Mouse (Mus musculus): ENCODE data around the gene Spryd3.

The Spryd3 gene

GRCm38 (mm10) chr15:102134709-102135108 lies 1.3 kb downstream of the Spryd3 start:
- POLR2A ChIA-PET: no interaction called here
- CTCF ChIA-PET: interaction anchor here in 1 of 4 experiments (1.2 kb wide), 1 partner anchor 27 kb away, joined by 4 read pairs; no protein-coding TSS in a partner anchor

DNA sequence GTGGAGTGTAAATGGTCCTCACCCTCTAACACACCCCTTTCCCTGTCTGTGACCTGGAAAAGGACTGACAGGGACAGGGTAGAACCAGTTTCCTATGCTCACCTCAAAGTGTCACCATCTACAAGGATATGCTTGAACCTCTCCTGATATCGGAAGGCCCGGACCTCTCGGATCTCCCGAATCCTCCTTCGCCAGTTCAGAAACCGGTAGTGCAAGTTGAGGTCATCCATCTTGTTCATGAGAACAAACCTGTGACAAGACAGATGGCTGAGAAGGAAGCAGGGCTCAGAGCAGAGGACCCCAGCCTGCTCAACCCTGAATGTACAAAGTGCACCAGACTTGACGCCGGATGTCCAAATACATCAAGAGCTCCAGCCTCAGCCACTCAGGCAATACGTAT lies 2.7 kb downstream of the Spryd3 start:
- ChIA-PET CTCF (interaction anchor here in 1 of 4 experiments (1.0 kb wide), 1 partner anchor 24 kb away, joined by 3 read pairs; no protein-coding TSS in a partner anchor), POLR2A (interaction anchor here in 1 of 4 experiments (1.5 kb wide), 1 partner anchor 17 kb away, joined by 4 read pairs; the partner anchor contains the start of gene Soat2)

DNA sequence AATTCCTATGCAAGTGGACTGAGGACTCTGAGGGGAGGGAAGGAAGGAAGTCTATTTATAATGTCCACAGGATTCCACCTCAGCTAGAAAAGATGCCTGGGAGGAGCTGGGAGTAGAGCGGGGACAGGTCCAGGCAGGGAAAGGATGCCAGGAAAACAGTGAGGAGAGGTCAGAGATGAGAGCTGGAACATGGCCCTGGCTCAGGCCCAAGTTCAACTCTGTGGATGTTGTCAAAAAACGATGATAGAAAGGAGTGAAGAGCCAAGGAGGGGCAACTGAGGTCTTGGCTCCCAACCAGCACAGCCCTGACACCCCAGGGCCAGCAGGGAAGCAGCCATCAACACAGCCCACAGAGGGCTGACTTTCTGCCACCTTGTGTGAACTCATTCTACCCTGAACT lies 9.7 kb downstream of the Spryd3 start:
- POLR2A ChIA-PET: interaction anchor here in 1 of 4 experiments (1.0 to 1.9 kb wide), 4 partner anchors 9 to 17 kb away, joined by 3 to 9 read pairs (median 4); partner anchors contain the start of gene Spryd3
- CTCF ChIA-PET: interaction anchor here in 2 of 4 experiments (1.5 to 3.2 kb wide), 2 partner anchors 10 to 19 kb away, joined by 4 to 8 read pairs; partner anchors contain the start of gene Spryd3 (in 1 of the 2)

DNA sequence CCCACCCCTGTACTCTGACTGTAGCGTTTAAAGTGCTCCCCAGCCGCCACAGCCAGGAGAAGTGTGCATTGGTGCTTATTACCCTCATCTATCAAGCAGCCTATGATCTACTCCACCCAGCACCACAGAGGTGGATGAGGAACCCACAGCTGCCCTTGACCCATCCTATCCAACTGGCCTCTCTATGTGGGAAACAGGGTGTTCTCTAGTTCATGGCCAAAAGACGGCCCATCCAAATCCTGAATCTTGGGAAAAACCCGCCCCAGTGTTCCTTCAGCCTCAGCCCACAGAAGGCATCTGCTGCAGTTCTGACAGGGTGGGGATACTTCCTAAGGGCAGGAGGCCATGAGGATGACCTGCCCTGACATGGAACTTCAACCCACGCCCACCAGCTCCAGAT lies 15.5 kb downstream of the Spryd3 start:
- ChIA-PET CTCF (interaction anchor here in 3 of 4 experiments (1.1 to 3.5 kb wide), 5 partner anchors 11 to 20 kb away, joined by 3 to 21 read pairs (median 11); partner anchors contain the start of gene Tns2 (in 1 of the 3)), POLR2A (interaction anchor here in 3 of 4 experiments (0.8 to 1.7 kb wide), 6 partner anchors 11 to 41 kb away, joined by 3 to 5 read pairs (median 3); partner anchors contain the start of genes Soat2 (in 1 of the 3) and Spryd3 (in 1 of the 3))

DNA sequence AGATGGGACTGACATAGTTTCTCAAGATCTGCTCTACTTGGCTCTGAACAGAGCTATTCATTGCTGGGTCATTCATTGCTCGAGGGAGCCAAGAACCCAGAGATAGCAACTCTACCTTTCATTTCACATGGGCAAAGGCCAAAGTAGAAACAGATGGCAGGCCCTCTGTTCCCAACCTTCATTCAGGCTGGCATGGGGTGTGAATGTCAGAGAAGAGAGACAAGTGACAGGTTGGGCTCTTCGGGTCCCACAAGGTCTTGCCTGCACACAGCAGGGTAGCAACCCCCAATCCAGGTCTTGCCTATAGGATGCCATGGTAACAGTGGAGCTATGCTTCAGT lies 16.2 kb downstream of the Spryd3 start:
- POLR2A ChIA-PET: interaction anchor here in 3 of 4 experiments (0.5 to 1.6 kb wide), 7 partner anchors 14 to 114 kb away, joined by 3 to 10 read pairs (median 3); partner anchors contain the start of gene Soat2 (in 2 of the 3)
- CTCF ChIA-PET: interaction anchor here (0.6 to 3.5 kb wide), 6 partner anchors 10 to 231 kb away, joined by 3 to 21 read pairs (median 8); partner anchors contain the start of genes Aaas (in 1 of the 4) and Tns2 (in 1 of the 4)

DNA sequence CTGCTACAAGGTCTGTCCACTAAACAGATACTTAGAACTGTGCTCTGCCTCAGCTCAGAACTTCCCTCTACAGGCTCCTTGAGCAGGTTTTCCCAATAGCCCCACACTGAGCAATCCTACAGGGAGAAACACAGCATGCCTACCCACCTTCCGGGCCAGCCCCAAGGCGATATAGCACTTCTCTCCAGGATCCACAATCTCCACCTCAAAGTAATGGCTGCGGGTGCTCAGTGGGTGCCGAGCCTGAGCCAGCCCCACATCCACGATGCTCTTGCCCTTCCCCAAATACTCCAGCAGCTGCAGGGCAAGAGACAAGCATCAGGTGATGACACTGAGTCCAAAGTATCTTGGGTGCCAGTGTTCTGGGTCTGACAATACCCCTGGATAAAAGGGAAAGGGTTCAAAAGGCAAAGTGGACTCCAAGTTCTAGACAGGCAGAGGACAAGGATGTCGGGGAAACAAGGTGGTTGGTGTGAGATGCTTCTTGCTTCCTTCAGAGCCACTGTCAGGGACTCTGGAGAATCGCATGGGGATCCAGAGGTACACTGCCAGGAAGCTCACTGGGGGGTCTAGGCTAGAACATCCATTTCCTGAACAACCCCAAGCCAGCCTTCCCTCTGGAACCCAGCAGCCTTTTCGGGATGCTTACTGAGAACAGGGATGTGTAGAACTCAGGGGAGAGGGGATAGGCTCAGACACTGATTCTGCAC lies 16.8 kb downstream of the Spryd3 start:
- CTCF ChIA-PET: interaction anchor here (0.6 to 3.5 kb wide), 6 partner anchors 9 to 231 kb away, joined by 3 to 21 read pairs (median 11); partner anchors contain the start of genes Aaas (in 1 of the 4) and Tns2 (in 1 of the 4)
- POLR2A ChIA-PET: interaction anchor here in 2 of 4 experiments (0.7 to 1.4 kb wide), 5 partner anchors 13 to 115 kb away, joined by 3 to 8 read pairs (median 3); partner anchors contain the start of genes Soat2 (in 1 of the 2) and Spryd3 (in 1 of the 2)

- ChIA-PET CTCF (interaction anchor here in 3 of 4 experiments (0.5 to 2.4 kb wide), 7 partner anchors 8 to 842 kb away, joined by 3 to 11 read pairs (median 3); no protein-coding TSS in a partner anchor), POLR2A (interaction anchor here in 2 of 4 experiments (0.9 to 1.3 kb wide), 5 partner anchors 9 to 18 kb away, joined by 3 to 5 read pairs (median 4); partner anchors contain the start of gene Spryd3 (in 1 of the 2))
These were observed 17.4 kb downstream of the Spryd3 start for GRCm38 (mm10) chr15:102118591-102118990.

GRCm38 (mm10) chr15:102117461-102118443 lies 18.3 kb downstream of the Spryd3 start:
- POLR2A ChIA-PET: interaction anchor here in 2 of 4 experiments (0.9 to 1.3 kb wide), 7 partner anchors 9 to 18 kb away, joined by 3 to 5 read pairs (median 4); partner anchors contain the start of gene Spryd3 (in 1 of the 2)
- CTCF ChIA-PET: interaction anchor here (0.5 to 2.4 kb wide), 8 partner anchors 8 to 841 kb away, joined by 3 to 11 read pairs (median 3); partner anchors contain the start of gene Spryd3 (in 1 of the 4)

GRCm38 (mm10) chr15:102116753-102117415 lies 19.1 kb downstream of the Spryd3 start:
- CTCF ChIA-PET: interaction anchor here in 3 of 4 experiments (0.6 to 2.9 kb wide), 10 partner anchors 8 to 1114 kb away, joined by 3 to 21 read pairs (median 4); partner anchors contain the start of genes Tns2 (in 2 of the 3) and Spryd3 (in 1 of the 3)
- POLR2A ChIA-PET: interaction anchor here in 3 of 4 experiments (0.6 to 3.7 kb wide), 13 partner anchors 8 to 406 kb away, joined by 3 to 22 read pairs (median 6); partner anchors contain the start of genes Spryd3 (in 1 of the 3) and Tns2 (in 1 of the 3)

GRCm38 (mm10) chr15:102115731-102116231 lies 20.3 kb downstream of the Spryd3 start:
- POLR2A ChIA-PET: interaction anchor here (0.5 to 3.7 kb wide), 19 partner anchors 8 to 313 kb away, joined by 3 to 22 read pairs (median 4); partner anchors contain the start of genes Spryd3 (in 3 of the 4), Soat2 (in 1 of the 4) and Tns2 (in 1 of the 4)
- CTCF ChIA-PET: interaction anchor here (0.6 to 2.9 kb wide), 15 partner anchors 9 to 751 kb away, joined by 3 to 21 read pairs (median 4); partner anchors contain the start of genes Tns2 (in 2 of the 4) and Spryd3 (in 1 of the 4)

GRCm38 (mm10) chr15:102114651-102115260 lies 21.3 kb downstream of the Spryd3 start:
- ChIA-PET CTCF (interaction anchor here in 3 of 4 experiments (0.8 to 2.9 kb wide), 9 partner anchors 8 to 110 kb away, joined by 3 to 21 read pairs (median 4); partner anchors contain the start of genes Spryd3 (in 1 of the 3) and Tns2 (in 1 of the 3)), POLR2A (interaction anchor here in 2 of 4 experiments (0.7 to 3.7 kb wide), 14 partner anchors 7 to 210 kb away, joined by 3 to 22 read pairs (median 6); partner anchors contain the start of genes Eif4b (in 1 of the 2), Soat2 (in 1 of the 2), Spryd3 (in 1 of the 2) and Tns2 (in 1 of the 2))

DNA sequence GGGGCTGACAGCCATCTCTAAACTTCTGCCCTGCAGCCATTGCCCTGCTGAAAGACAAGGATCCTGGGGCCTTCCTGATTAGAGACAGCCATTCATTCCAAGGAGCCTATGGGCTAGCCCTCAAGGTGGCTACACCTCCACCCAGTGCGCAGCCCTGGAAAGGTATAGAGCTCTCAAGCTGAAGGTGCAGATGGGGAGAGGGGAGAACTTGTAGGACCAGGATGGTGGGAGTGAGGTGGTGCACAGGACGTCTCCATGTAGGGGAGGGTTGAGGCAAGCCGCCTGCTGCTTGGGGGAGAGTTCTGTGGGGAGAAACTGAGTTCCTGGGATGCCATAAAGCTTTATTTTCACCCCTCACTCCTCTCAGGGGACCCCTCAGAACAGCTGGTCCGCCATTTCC lies 22.4 kb downstream of the Spryd3 start:
- ChIA-PET CTCF (no interaction called here), POLR2A (interaction anchor here in 1 of 4 experiments (3.7 kb wide), 1 partner anchor 9 kb away, joined by 22 read pairs; no protein-coding TSS in a partner anchor)

DNA sequence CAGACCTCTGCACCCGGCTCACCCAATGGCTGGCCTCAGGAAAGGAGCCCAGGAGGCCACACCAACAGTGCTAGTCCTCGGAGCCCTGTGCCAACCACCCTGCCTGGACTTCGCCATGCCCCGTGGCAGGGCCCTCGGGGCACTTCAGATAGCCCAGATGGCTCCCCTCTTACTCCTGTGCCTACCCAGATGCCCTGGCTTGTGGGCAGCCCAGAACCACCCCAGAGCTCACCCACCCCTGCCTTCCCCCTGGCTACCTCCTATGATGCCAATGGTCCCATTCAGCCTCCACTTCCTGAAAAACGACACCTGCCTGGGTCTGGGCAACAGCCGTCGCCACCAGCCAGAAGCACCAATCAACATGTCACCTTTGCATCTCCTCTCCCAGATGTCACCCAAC lies 23.2 kb downstream of the Spryd3 start:
- POLR2A ChIA-PET: interaction anchor here in 3 of 4 experiments (0.5 to 3.4 kb wide), 10 partner anchors 10 to 134 kb away, joined by 3 to 15 read pairs (median 4); partner anchors contain the start of genes Spryd3 (in 1 of the 3), Tns2 (in 1 of the 3) and Zfp740 (in 1 of the 3)
- CTCF ChIA-PET: interaction anchor here in 1 of 4 experiments (1.9 kb wide), 1 partner anchor 12 kb away, joined by 6 read pairs; the partner anchor contains the start of gene Tns2

DNA sequence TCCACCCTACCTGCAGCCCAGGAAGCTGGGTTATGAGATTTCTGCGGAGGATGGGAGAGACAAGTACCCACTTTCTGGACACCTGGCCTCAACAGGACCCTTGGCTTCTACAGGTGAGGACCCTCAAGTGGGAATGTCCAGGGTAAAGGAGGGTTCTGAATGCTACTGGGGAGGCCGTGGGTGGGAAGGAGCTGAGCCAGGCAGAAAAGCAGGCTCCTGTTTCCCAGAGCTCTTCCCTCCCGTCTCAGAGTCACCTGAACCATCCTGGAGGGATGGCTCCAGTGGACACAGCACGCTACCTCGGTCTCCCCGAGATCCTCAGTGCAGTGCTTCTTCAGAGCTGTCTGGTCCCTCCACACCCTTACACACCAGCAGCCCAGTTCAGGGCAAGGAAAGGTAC lies 23.9 kb downstream of the Spryd3 start:
- POLR2A ChIA-PET: interaction anchor here in 3 of 4 experiments (0.5 to 3.4 kb wide), 14 partner anchors 9 to 709 kb away, joined by 3 to 15 read pairs (median 3); partner anchors contain the start of genes Eif4b (in 1 of the 3), Soat2 (in 1 of the 3), Spryd3 (in 1 of the 3) and Tns2 (in 1 of the 3)
- CTCF ChIA-PET: interaction anchor here in 2 of 4 experiments (1.8 to 4.9 kb wide), 3 partner anchors 9 to 12 kb away, joined by 6 to 21 read pairs (median 8); partner anchors contain the start of gene Tns2 (in 2 of the 2)

DNA sequence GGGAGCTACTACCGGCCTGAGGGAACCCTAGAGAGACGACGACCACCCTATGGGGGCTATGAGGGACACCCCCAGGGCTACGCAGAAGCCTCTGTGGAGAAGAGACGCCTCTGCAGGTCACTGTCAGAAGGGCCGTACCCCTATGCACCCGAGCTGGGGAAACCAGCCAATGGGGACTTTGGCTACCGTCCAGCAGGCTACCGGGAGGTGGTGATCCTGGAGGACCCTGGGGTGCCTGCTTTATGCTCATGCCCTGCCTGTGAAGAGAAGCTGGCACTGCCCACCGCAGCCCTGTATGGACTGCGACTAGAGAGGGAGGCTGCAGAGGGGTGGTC lies 24.6 kb downstream of the Spryd3 start:
- ChIA-PET POLR2A (interaction anchor here in 3 of 4 experiments (0.5 to 3.4 kb wide), 16 partner anchors 10 to 288 kb away, joined by 3 to 15 read pairs (median 4); partner anchors contain the start of genes Eif4b (in 1 of the 3), Soat2 (in 1 of the 3), Tns2 (in 1 of the 3) and Zfp740 (in 1 of the 3)), CTCF (interaction anchor here in 3 of 4 experiments (0.5 to 4.9 kb wide), 9 partner anchors 9 to 46 kb away, joined by 3 to 21 read pairs (median 4); partner anchors contain the start of genes Tns2 (in 2 of the 3) and Soat2 (in 1 of the 3))

Data from embryonic stem cell, embryonic (primary cell).